Mouse (Mus musculus) olfactory bulb, adult 2 months (tissue): Measurements from ENCODE around the gene Dapp1. TPM values are rescaled to one million over a fixed set of nuclear protein-coding genes. Genes with fewer than 3 reads are reported as not detected.

Source experiments
- H3K27ac ChIP-seq: fragments of 200-500 bp; 2 replicates; pipeline ENCODE4 v1.5.1; 2012; ENCODE audit warnings: low read depth, low read length; ENCODE audit not compliant: insufficient read depth
- H3K4me1 ChIP-seq: fragments of 200-500 bp; 2 replicates; pipeline ENCODE4 v1.6.1; 2012; ENCODE audit warnings: low read length; ENCODE audit not compliant: control insufficient read depth, insufficient read depth
- H3K4me3 ChIP-seq: fragments of 200-500 bp; 2 replicates; pipeline ENCODE4 v1.5.1; 2012; ENCODE audit warnings: mild to moderate bottlenecking, low read depth, low read length, moderate library complexity; ENCODE audit not compliant: insufficient read depth
- CTCF ChIP-seq: fragments of 200-500 bp; IDR thresholded peaks from 2 replicates; pipeline ENCODE4 v1.5.1; 2012; ENCODE audit warnings: low read depth, mild to moderate bottlenecking, low read length, moderate library complexity; ENCODE audit not compliant: insufficient read depth
- POLR2A ChIP-seq: fragments of 200-500 bp; IDR thresholded peaks from 2 replicates; pipeline ENCODE4 v1.6.1; 2012; ENCODE audit warnings: mild to moderate bottlenecking, low read depth, low read length, moderate library complexity; ENCODE audit not compliant: insufficient read depth
- WGBS: fragments of 180-500 bp; shearing (Covaris S2); methylation state at CpG from one replicate; pipeline ENCODE4 v1.1.7; 2018; 5-methylcytosine and 5-hydroxymethylcytosine counted together
- polyA plus RNA-seq: library from polyadenylated mRNA; stranded (reverse); fragments of >200 nt; gene quantifications from 2 replicates; pipeline ENCODE4 v1.2.4, GENCODE M21; 2012; ENCODE audit warnings: low replicate concordance; ENCODE audit not compliant: missing spikeins, insufficient read depth, insufficient read length

Dapp1 gene
- polyA plus RNA-seq, 1 experiment: not detected

DNA sequence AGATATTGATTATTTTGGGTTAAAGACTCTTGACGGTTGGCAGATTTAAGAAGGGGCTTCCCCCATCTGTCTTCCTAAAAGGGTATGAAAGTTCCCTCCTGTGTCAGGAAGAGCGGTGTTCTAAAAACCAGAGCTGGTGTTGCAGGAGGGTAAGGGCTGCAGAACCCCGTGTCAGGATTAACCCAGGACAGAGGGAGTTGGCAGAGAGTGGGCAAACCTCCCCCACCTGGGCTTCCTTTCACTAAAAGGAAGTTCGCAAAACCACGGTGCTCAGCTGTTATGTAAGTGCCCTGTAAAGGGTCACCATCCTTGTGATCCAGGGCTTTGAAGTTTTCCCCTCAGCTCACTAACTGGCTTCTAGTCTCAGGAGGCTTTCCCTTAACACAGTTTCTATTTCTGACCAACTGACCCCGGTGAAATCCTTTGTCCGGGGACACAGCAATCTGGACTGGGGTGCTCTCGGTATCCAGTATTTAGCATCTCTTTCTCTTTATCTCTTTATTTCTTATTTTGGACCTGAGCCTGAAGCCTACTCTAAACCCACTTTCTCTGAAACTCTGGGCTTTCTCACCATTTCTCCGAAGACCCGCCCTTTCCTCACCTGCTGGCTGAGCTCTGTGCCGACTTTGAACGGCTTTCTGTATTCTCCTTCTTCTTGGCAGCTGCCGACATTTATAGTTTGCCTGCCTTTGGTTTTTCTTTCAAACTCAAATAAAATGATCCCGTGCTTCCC is 17.3 kb upstream of the Dapp1 start:
- Histone ChIP-seq H3K4me1 (peaks cover 8% of the 10 kb centered on the region), H3K27ac (no peak overlapping the region), H3K4me3 (no peak overlapping the region)
- 35% methylated on average over 14 of the region's 14 CpGs for WGBS
- no peak for TF ChIP-seq POLR2A
- TF ChIP-seq CTCF: no peak

DNA sequence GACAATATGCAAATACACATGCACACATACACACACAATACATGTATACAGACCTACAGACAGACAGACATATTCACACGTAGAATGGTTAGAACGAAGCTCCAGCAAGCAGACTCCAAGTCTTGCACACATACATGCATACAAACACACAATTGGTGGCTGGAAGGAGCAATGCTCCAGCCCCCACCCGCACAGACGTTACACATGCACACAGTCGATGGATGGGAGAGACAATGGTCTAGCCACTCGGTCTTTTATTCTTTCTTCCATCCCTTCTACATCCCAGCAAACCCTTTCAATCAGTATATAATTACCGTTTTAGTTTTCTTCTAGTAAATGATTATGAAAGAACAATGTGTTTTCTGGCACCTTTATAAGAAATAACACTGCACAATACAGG is 14.1 kb upstream of the Dapp1 start:
- Histone ChIP-seq H3K4me3 (no peak overlapping the region), H3K4me1 (peaks cover 8% of the 10 kb centered on the region), H3K27ac (no peak overlapping the region)
- 38% methylated on average over 7 of the region's 7 CpGs for WGBS
- TF ChIP-seq POLR2A: no peak
- TF ChIP-seq CTCF: no peak

GRCm38 (mm10) chr3:137994196-137994595 is 12.9 kb upstream of the Dapp1 start:
- no peak overlapping the region for H3K4me3 ChIP-seq
- H3K27ac ChIP-seq: no peak overlapping the region
- TF ChIP-seq CTCF: no peak
- no peak for TF ChIP-seq POLR2A
- H3K4me1 ChIP-seq: peaks cover 5% of the 10 kb centered on the region; the same call in 1 of the 2 replicates
- WGBS: 93% methylated on average over 2 of the region's 2 CpGs

DNA sequence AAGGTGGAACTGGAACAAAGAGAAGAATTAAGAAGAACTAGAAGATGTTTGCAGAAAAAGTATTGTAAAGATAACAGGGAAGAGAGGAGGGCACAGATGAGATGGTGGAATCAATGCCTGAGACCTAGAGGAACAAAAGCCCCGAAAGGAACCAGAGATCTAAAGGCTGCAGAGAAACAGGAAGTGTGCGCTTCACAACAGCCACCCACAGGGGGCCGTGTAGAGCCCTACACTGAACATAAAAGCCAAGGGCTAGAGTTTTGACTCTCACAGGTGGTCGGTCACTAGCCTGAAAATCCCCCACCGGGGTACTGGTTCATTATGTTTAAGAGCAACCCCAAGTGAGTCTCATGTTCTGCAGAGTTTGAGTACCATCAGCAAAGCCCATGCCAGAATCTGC is 11.0 kb upstream of the Dapp1 start:
- H3K27ac ChIP-seq: no peak overlapping the region
- no peak for TF ChIP-seq CTCF
- TF ChIP-seq POLR2A: no peak
- H3K4me1 ChIP-seq: 0 out of 2 replicates have a peak, but pooled peaks cover 3% of the 10 kb centered on the region
- H3K4me3 ChIP-seq: no peak overlapping the region
- 73% methylated on average over 5 of the region's 5 CpGs for WGBS

DNA sequence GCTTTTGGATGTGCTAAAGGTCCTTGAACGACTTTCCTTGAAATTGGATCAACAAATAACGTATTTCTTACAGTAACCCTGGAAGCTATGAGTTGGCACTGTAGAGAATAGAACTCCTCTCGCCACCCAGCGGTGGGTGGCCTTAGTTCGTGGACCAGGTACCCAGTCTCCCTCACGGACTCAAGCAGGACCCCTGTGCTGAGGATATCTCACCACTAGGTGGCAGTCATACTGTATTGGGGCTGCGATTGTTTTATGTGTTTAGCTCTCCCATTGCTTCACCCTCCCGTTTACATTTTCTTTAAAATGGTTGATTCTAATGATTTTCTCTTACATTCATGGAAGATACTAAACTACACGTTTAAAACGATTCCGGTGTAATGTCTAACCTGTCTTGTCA is 9.8 kb upstream of the Dapp1 start:
- Histone ChIP-seq H3K4me3 (no peak overlapping the region), H3K27ac (no peak overlapping the region), H3K4me1 (0 out of 2 replicates have a peak, but pooled peaks cover 3% of the 10 kb centered on the region)
- TF ChIP-seq POLR2A (no peak), CTCF (peak; percentile 60)
- 12% methylated on average over 11 of the region's 11 CpGs for WGBS

- H3K4me1 ChIP-seq: no peaks in the 10 kb centered on the region
- H3K4me3 ChIP-seq: no peak overlapping the region
- TF ChIP-seq POLR2A: no peak
- no peak for TF ChIP-seq CTCF
- WGBS: 95% methylated on average over 9 of the region's 9 CpGs
- H3K27ac ChIP-seq: no peak overlapping the region
Observed at GRCm38 (mm10) chr3:137989405-137989804, 8.1 kb upstream of the Dapp1 start.

DNA sequence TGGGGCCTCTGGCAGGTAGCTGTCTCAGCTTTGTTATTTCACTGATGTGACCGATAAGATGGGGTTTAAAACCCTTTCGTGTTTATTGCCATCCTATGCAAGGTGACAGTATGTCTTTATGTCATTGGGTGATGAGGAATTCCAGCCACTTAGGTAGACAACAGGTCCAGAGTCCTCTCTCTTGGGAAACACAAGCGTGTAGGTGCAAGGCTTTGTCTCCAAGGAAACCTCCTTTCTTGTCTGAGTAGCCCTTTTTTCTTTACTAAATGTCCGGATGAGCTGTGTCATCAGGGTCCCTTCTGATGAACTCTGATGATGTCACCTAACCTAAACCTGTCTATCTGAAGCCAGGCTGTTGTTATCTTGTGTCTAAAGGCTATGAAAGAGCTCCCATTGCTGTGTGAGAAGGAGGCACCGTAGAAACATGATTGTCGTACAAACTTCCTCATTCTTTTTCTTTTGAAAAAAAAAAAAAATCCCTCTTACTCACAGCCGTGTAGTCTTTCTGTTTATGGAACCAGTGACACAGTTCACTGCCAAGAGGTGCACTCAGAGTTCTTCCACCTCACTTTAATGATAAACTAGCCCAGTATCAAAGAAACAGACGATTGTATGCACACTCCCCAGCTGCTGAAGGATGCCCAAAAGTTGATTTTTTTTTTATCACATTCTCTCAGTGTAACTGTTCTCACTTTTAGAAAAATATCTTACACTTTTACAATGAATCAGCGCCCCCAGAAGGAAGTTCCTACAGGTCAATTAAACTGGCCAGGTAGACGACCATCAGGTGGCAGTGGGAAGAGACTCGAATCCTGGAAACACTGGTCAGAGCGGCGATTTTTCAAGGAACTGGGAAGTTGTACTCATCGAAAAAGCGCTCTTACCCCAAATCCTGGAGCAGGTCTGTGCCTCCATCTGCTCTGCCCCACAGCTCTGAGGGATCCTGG is 637 bp downstream of the Dapp1 start:
- TF ChIP-seq CTCF (no peak), POLR2A (no peak)
- Histone ChIP-seq H3K4me1 (peaks cover 10% of the 10 kb centered on the region), H3K27ac (no peak overlapping the region), H3K4me3 (peak overlapping the region; percentile 32)
- WGBS: 28% methylated on average over 15 of the region's 15 CpGs

- no peak overlapping the region for H3K27ac ChIP-seq
- whole genome bisulfite sequencing: 89% methylated on average over 5 of the region's 5 CpGs
Observed at GRCm38 (mm10) chr3:137978233-137978632, 3.1 kb downstream of the Dapp1 start.

DNA sequence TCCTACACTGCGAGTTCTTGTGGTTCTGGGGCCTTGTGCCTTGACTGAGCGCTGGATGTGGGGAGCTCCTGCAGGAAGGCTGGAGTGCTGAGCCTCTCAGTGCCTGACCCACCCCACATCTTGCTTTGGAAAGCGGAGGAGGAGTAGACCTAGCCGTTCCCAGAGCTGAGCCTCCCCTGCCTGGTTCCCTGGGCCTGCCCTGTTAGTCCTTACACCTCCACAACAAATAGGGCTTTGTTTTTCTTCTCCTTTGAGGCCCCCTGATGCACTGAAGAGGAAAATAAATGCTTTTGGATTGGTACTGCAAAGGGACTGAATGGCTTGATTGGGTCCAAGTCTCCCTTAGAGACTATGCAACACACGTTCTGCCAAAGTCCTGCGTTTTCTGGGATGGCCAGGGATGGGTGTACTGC is 3.7 kb downstream of the Dapp1 start:
- WGBS: 53% methylated on average over 6 of the region's 6 CpGs
- Histone ChIP-seq H3K4me1 (peaks cover 19% of the 10 kb centered on the region), H3K4me3 (no peak overlapping the region), H3K27ac (no peak overlapping the region)
- TF ChIP-seq POLR2A: no peak
- TF ChIP-seq CTCF: no peak

More at GRCm38 (mm10) chr3:137978233-137978632, 3.1 kb downstream of the Dapp1 start:
- TF ChIP-seq CTCF (no peak), POLR2A (no peak)
- H3K4me3 ChIP-seq: no peak overlapping the region
- H3K4me1 ChIP-seq: peaks cover 16% of the 10 kb centered on the region
